8 mouse cellular contexts compared by ENCODE assay signal in genomic region chr9:27109533-27110514, GRCm38 (mm10). TPM values are rescaled to one million over a fixed set of nuclear protein-coding genes. Genes with fewer than 3 reads are reported as not detected.
DNase-seq lines count a peak whose midpoint lies in the region; ATAC-seq and TF ChIP-seq lines count a peak whose summit lies in the region.

No protein-coding gene starts in this region.

- H3K9ac ChIP-seq in forebrain, embryonic 13.5 days, result peak overlapping the region; percentile 41; the same call in 1 of the 2 replicates
- H3K9ac ChIP-seq in heart, postnatal 0 days (replicated peaks; ENCODE audit: low read depth, low read length), result no peak overlapping the region

- 0 out of 2 replicates have a peak, but pooled peaks have one; percentile 4 for TF ChIP-seq CTCF in heart, postnatal 0 days (IDR thresholded peaks at IDR 0.05; ENCODE audit: low read depth)

- H3K27ac ChIP-seq in forebrain, embryonic 13.5 days, result peak overlapping the region; percentile 48
- H3K27ac ChIP-seq in heart, postnatal 0 days (ENCODE audit: low read depth), result peak overlapping the region; percentile 87

- peaks cover 28% of the 10 kb centered on the region for H3K4me1 ChIP-seq in forebrain, embryonic 13.5 days
- peaks cover 25% of the 10 kb centered on the region for H3K4me1 ChIP-seq in heart, postnatal 0 days (ENCODE audit: control insufficient read depth, insufficient read depth)

- H3K9me3 ChIP-seq in forebrain, embryonic 13.5 days (replicated peaks), result no peaks in the 10 kb centered on the region
- H3K9me3 ChIP-seq in heart, postnatal 0 days (replicated peaks; ENCODE audit: control insufficient read depth, low read length), result no peaks in the 10 kb centered on the region

- intact Hi-C loops in left cerebral cortex, postnatal 14 days (cut with DNase I), result loop anchor here (5.0 kb wide), 2 partner anchors 37 to 217 kb away; no protein-coding TSS in a partner anchor

- ATAC-seq in forebrain, embryonic 13.5 days, result 0 out of 2 replicates have a peak, but pooled peaks have one; percentile 23
- ATAC-seq in heart, postnatal 0 days (ENCODE audit: insufficient read depth, low read depth), result peak; percentile 92
- peak; percentile 94 for ATAC-seq in megakaryocyte, adult 5-6 weeks (ENCODE audit: poor library complexity, severe bottlenecking)

- no peaks in the 10 kb centered on the region for H3K27me3 ChIP-seq in forebrain, embryonic 13.5 days
- H3K27me3 ChIP-seq in heart, postnatal 0 days (ENCODE audit: control insufficient read depth, insufficient read depth, low read length), result no peaks in the 10 kb centered on the region

- DNase-seq in spleen, postnatal 36 days (ENCODE audit: low spot score in 2 of 2), result peak; percentile 24 to 30
- DNase-seq in spleen, adult 12 weeks (ENCODE audit: low spot score), result no peak
- DNase-seq in heart, postnatal 0 days (ENCODE audit: low spot score), result peak; percentile 88
- DNase-seq in left cerebral cortex, postnatal 14 days (ENCODE audit: low spot score in 2 of 2), result peak; percentile 51 to 69
- no peak for DNase-seq in thymus, postnatal 10 days (ENCODE audit: low spot score in 2 of 2)
- no peak for DNase-seq in T-cell, adult 2 months (ENCODE audit: low spot score)

- H3K4me3 ChIP-seq in forebrain, embryonic 13.5 days, result no peak overlapping the region
- H3K4me3 ChIP-seq in heart, postnatal 0 days (ENCODE audit: low read depth, low read length), result no peak overlapping the region

- WGBS in forebrain, embryonic 13.5 days, result 80% methylated on average over 22 of the region's 22 CpGs
- 35% methylated on average over 22 of the region's 22 CpGs for WGBS in heart, postnatal 0 days

- H3K36me3 ChIP-seq in forebrain, embryonic 13.5 days (ENCODE audit: poor library complexity, severe bottlenecking), result peaks cover 10% of the 10 kb centered on the region
- H3K36me3 ChIP-seq in heart, postnatal 0 days (replicated peaks; ENCODE audit: control insufficient read depth, insufficient read depth, low read length), result peaks cover 5% of the 10 kb centered on the region

- peak; percentile 58; the same call in 1 of the 2 replicates for TF ChIP-seq EP300 in heart, postnatal 0 days (IDR thresholded peaks at IDR 0.05; ENCODE audit: low read depth)

- no peak overlapping the region for H3K4me2 ChIP-seq in forebrain, embryonic 13.5 days
- H3K4me2 ChIP-seq in heart, postnatal 0 days (ENCODE audit: low read depth, low read length), result peak overlapping the region; percentile 4; the same call in 1 of the 2 replicates

RNA-seq across cellular contexts. Expression of gene Jam3, which starts 45.4 kb away (rescaled TPM):
- polyA plus RNA-seq in forebrain, embryonic 13.5 days (2015; fragmentation: Nextera tagmentation; extraction: Ambion mirVana), result 113 and 123 TPM in 2 replicates
- total RNA-seq in heart, postnatal 0 days (2014; rRNA removed; ENCODE audit: low replicate concordance), result 16.1 and 28.2 TPM in 2 replicates
- 25.5 and 25.7 TPM in 2 replicates for polyA plus RNA-seq in heart, postnatal 0 days (2015; fragmentation: Nextera tagmentation; extraction: Ambion mirVana)
- 10 to 100 TPM; 24.1 to 26.9 TPM for total RNA-seq in left cerebral cortex, postnatal 14 days (2021)
- total RNA-seq in megakaryocyte, adult 5-6 weeks (2015), result not detected in 2 replicates
- not detected in 2 replicates for total RNA-seq in megakaryocyte, adult 5-6 weeks (2017)

Comparison
In these comparisons a context has a peak if more than half of its experiments do, and no peak if none do; other contexts are left out.
1. DNase-seq: peak in spleen, postnatal 36 days (2 of 2), heart, postnatal 0 days (single experiment) and left cerebral cortex, postnatal 14 days (2 of 2); none in spleen, adult 12 weeks (single experiment), thymus, postnatal 10 days (0 of 2) and T-cell, adult 2 months (single experiment).
2. ATAC-seq: peak in every context shown above with its lines; median percentile 94 in megakaryocyte, adult 5-6 weeks; 92 in heart, postnatal 0 days; 23 in forebrain, embryonic 13.5 days.
3. RNA of gene Jam3, which starts 45.4 kb away (total RNA-seq): 16.1 to 28.2 TPM in heart, postnatal 0 days and 24.1 to 26.9 TPM in left cerebral cortex, postnatal 14 days; not detected in megakaryocyte, adult 5-6 weeks; every median in the first group is over 10 times any median in the second.